13 mouse cellular contexts compared by ENCODE assay signal in the genomic region with DNA sequence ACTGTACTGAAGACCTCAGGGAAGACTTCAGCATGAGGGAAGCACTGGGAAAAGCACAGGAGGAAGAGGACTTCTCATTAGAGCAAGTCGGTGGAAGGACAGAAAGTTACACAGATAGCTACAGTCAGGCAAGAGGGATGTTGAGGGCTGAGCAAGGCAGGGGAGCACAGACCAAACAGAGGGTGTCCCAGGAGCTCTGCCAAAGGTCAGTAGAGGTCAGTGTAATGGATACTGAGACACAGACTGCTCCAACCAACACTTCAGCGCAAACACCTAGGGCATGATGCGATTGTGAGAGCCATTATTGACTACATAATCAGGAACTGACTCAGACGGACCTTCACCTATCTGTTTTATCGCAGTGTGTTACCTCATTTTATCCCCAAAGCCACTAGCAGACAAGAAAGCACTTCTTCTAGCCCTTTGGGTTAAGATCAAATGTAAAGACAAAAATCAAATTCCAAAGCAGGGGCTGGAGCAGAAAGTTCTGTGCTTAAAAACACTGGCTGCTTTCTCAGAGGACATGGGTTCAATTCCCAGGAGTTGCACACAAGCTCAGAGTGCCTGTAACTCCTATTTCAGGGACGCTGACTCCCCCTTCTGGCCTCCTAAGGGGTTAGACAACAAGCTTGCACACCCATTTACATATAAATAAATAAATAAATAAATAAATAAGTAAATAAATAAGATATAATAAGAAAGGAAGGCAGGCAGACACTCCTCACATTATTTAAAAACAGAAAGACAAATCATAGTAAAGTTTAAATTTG.
DNase-seq lines count a peak whose midpoint lies in the region; TF ChIP-seq lines count a peak whose summit lies in the region.
"Had no signal": no experiment of that assay in that cellular context is flagged by ENCODE, and none has a peak within 500 bp of the region (broad histone marks: within the 10 kb centered on the region; RNA-seq: fewer than 3 reads in every experiment).

No protein-coding gene starts in this region.

- H3K79me2 ChIP-seq in MEL (ENCODE audit: control insufficient read depth, insufficient read depth, low read length, poor library complexity) = no peaks in the 10 kb centered on the region

- peak; percentile 33 for TF ChIP-seq CTCF in layer of hippocampus, adult 2 months (conservative IDR thresholded peaks at IDR 0.05)
- TF ChIP-seq CTCF in MEL (IDR thresholded peaks at IDR 0.05 in 2 of 3, conservative IDR thresholded peaks at IDR 0.05 in 1 of 3; ENCODE audit: control insufficient read depth in 1 of 3, insufficient read depth in 1 of 3, low read depth in 2 of 3, low read length in 3 of 3, poor library complexity in 1 of 3, severe bottlenecking in 1 of 3) = peak in 2 of 3 experiments; percentile 41; a peak in 4 of 6 replicates

- peaks cover 0 to 18% of the 10 kb centered on the region in 2 experiments; a peak in 2 of 4 replicates for H3K36me3 ChIP-seq in MEL (ENCODE audit: control insufficient read depth in 1 of 2, insufficient read depth in 2 of 2, low read length in 2 of 2)
- no peaks in the 10 kb centered on the region for H3K36me3 ChIP-seq in splenic B cell, adult 2 months (ENCODE audit: control insufficient read depth, insufficient read depth, low read length, poor library complexity, severe bottlenecking)
- H3K36me3 ChIP-seq: embryonic facial prominence, embryonic 15.5 days; neural tube, embryonic 15.5 days had no signal

- H3K27ac ChIP-seq in layer of hippocampus, adult 2 months = no peak overlapping the region
- H3K27ac ChIP-seq in MEL (ENCODE audit: control insufficient read depth, low read depth, low read length) = no peak overlapping the region
- H3K27ac ChIP-seq: embryonic facial prominence, embryonic 15.5 days; neural tube, embryonic 15.5 days had no signal

- no peak overlapping the region for H3K9ac ChIP-seq in MEL (ENCODE audit: control insufficient read depth, low read depth, low read length, poor library complexity, severe bottlenecking)
- H3K9ac ChIP-seq: embryonic facial prominence, embryonic 15.5 days; neural tube, embryonic 15.5 days had no signal

- H3K4me1 ChIP-seq in MEL (ENCODE audit: control insufficient read depth in 1 of 2, insufficient read depth in 2 of 2, low read length in 2 of 2) = peaks cover 25 to 32% of the 10 kb centered on the region in 2 experiments

- TF ChIP-seq POLR2A in MEL (IDR thresholded peaks at IDR 0.05; ENCODE audit: control insufficient read depth in 1 of 2, insufficient read depth in 1 of 2, low read depth in 1 of 2, low read length in 2 of 2, poor library complexity in 1 of 2) = no peak

- no peak for TF ChIP-seq EP300 in MEL (IDR thresholded peaks at IDR 0.05; ENCODE audit: low read depth in 1 of 2, low read length in 2 of 2)

- no peaks in the 10 kb centered on the region for H3K27me3 ChIP-seq in MEL (ENCODE audit: control insufficient read depth in 1 of 2, insufficient read depth in 2 of 2, low read length in 2 of 2)
- H3K27me3 ChIP-seq in splenic B cell, adult 2 months (ENCODE audit: control insufficient read depth, insufficient read depth, low read length, poor library complexity, severe bottlenecking) = no peaks in the 10 kb centered on the region
- H3K27me3 ChIP-seq: neural tube, embryonic 15.5 days had no signal

- TF ChIP-seq RAD21 in MEL (IDR thresholded peaks at IDR 0.05; ENCODE audit: low read depth, low read length) = peak; percentile 46

- no peaks in the 10 kb centered on the region for H3K9me3 ChIP-seq in MEL (replicated peaks; ENCODE audit: insufficient read depth, low read length)
- H3K9me3 ChIP-seq: embryonic facial prominence, embryonic 15.5 days; neural tube, embryonic 15.5 days had no signal

- no peak for DNase-seq in layer of hippocampus, adult 2 months (ENCODE audit: low spot score in 2 of 2)
- no peak for DNase-seq in layer of hippocampus, adult 9-10 months (ENCODE audit: low spot score)
- DNase-seq in CD4-positive, CD25-positive, alpha-beta regulatory T cell, adult 2 months (ENCODE audit: low read depth, low spot score) = peak; percentile 70
- peak; percentile 53 for DNase-seq in MEL (ENCODE audit: low read depth, low spot score)
- peak; percentile 42 for DNase-seq in splenic B cell, adult 2 months (ENCODE audit: low read depth, low spot score)
- no peak for DNase-seq in cerebellum, adult 11-12 months
- DNase-seq in adrenal gland, postnatal 4 days (ENCODE audit: low spot score in 2 of 2) = no peak
- DNase-seq: adrenal gland, postnatal 14 days; cerebellum, adult 9-10 months; layer of hippocampus, adult 9-11 months; retina, postnatal 1 day had no signal

- H3K4me3 ChIP-seq in layer of hippocampus, adult 2 months = no peak overlapping the region
- H3K4me3 ChIP-seq in MEL (ENCODE audit: control insufficient read depth in 1 of 2, insufficient read depth in 1 of 2, low read depth in 2 of 2, low read length in 2 of 2) = no peak overlapping the region
- H3K4me3 ChIP-seq: embryonic facial prominence, embryonic 15.5 days; neural tube, embryonic 15.5 days had no signal

TF ChIP-seq in MEL, 35 proteins besides CTCF, POLR2A, EP300 and RAD21:
- TF ChIP-seq RCOR1 (IDR thresholded peaks at IDR 0.05; ENCODE audit: low read depth, low read length) = no peak
- no peak for TF ChIP-seq POLR2AphosphoS5 (IDR thresholded peaks at IDR 0.05; ENCODE audit: borderline replicate concordance, low read depth, low read length)
- peak; percentile 33 for TF ChIP-seq ZC3H11A (IDR thresholded peaks at IDR 0.05; ENCODE audit: low read depth, low read length)
- TF ChIP-seq SMC3 (IDR thresholded peaks at IDR 0.05; ENCODE audit: low read depth, low read length) = peak; percentile 23
- no peak for TF ChIP-seq ETS1 (IDR thresholded peaks at IDR 0.05; ENCODE audit: low read depth, low read length)
TF ChIP-seq in MEL: peak in this region for 2.

Comparison
In these comparisons a context has a peak if more than half of its experiments do, and no peak if none do; other contexts are left out.
1. DNase-seq: peak in CD4-positive, CD25-positive, alpha-beta regulatory T cell, adult 2 months (single experiment), MEL (single experiment) and splenic B cell, adult 2 months (single experiment); none in layer of hippocampus, adult 2 months (0 of 2), layer of hippocampus, adult 9-10 months (single experiment), cerebellum, adult 11-12 months (single experiment) and adrenal gland, postnatal 4 days (0 of 2).